Mouse (Mus musculus): ENCODE measurements around the gene Sugp1.

- TF ChIP-seq POLR2A (IDR thresholded peaks at IDR 0.05; ENCODE audit: insufficient read depth, low read depth, low read length) = no peak
- TF ChIP-seq CTCF (IDR thresholded peaks at IDR 0.05; ENCODE audit: insufficient read depth, low read depth, low read length) = no peak
Measured at GRCm38 (mm10) chr8:70110451-70110850, 67.8 kb downstream of the Sugp1 start.

Measured in olfactory bulb, adult 2 months (tissue).